Mouse (Mus musculus): ENCODE measurements around the gene Ciao2a.

The Ciao2a gene

DNA sequence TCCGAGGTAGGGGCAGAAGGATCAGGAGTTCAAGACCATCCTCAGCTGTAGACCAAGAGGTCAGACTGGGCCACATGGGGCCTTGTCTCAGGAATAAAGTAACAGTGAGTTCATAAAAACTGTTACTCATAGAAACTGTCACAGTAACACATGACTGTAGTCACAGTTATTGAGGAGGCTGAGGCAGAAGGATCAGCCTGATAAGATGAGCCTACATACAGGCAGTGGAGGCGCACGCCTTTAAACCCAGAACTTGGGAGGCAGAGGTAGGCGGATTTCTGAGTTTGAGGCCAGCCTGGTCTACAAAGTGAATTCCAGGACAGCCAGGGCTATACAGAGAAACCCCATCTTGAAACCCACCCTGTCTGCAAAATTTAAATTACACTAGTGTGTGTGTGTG is 6.3 kb upstream of the Ciao2a start:
- DNase-seq (ENCODE audit: low spot score in 2 of 2): no peak

DNA sequence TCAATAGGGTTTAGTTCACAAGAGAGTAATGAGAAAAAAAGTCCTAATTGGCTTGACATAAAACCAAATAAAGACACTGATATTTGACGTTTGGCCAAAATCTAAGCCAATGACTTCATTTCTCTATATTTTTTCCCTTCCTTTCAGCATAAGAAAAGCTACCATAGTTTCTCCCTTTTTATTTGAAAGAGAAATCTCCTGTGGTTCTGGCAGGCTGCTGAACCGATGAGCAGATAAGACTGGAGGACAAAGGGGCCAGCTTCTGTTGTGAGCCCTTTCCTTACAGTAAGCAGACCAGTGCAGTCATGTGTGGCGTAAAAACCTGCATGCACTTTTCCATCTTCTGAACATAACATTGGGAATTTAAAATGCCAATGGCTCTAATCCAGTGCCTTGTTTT is 5.5 kb upstream of the Ciao2a start:
- no peak for DNase-seq (ENCODE audit: low spot score in 2 of 2)

DNA sequence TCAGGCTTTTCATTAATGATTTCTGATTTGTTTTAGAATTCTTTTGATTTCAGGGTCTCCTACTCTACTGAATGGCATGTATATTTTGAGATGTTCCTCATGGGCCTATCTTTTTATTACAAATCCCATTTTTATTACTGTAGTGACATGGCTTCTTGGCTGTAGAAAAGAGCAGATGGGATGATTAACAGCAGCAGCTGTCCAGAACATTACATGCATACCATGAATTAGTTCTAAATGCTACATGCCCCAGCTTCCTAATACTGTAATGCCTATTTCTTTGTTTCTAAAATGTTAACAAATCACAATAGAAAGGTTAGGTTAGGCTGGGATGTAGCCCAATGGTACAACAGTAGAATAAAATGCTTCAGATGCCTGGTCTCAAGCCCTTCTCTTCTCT is 5.0 kb upstream of the Ciao2a start:
- DNase-seq (ENCODE audit: low spot score in 2 of 2): no peak

DNA sequence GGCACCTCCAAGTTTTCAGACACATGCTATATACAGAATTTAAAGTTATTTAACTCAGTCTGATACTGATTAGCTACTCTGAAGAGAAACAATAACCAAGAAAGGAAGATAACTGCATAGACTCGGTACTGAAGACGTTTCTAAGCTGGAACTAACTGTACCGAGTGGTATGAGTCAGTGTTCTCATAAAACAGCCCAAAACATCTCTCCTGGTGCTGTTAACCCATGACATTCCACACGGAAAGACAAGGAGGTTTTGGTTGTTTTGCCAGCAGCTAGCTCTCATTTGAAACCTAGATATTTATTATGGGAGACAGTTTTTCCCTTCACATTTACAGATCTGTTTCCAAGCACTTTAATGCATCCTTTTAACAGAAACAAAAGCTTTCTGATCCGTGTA is 2.8 kb upstream of the Ciao2a start:
- DNase-seq (ENCODE audit: low spot score in 2 of 2): no peak

DNA sequence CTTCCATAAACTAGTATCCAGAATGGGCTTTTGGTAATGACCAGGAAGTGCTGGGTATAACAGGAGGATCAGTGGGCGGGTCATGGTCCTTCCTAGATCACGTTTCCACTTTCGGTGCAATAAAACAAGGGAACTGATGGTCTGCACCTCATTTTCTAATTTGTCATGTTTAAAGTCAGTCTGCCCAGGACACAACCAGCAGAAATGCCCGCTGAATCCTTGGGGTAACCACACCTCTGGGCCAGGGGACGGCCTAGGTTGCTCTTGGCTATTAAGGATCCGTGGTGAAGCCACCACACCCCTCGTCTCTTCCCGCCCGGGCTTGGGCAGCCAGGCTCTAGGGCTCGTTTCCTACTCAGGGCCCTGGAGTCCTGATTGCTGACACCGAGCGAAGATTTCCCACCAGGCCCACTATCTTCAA is 2.3 kb upstream of the Ciao2a start:
- no peak for DNase-seq (ENCODE audit: low spot score in 2 of 2)

DNA sequence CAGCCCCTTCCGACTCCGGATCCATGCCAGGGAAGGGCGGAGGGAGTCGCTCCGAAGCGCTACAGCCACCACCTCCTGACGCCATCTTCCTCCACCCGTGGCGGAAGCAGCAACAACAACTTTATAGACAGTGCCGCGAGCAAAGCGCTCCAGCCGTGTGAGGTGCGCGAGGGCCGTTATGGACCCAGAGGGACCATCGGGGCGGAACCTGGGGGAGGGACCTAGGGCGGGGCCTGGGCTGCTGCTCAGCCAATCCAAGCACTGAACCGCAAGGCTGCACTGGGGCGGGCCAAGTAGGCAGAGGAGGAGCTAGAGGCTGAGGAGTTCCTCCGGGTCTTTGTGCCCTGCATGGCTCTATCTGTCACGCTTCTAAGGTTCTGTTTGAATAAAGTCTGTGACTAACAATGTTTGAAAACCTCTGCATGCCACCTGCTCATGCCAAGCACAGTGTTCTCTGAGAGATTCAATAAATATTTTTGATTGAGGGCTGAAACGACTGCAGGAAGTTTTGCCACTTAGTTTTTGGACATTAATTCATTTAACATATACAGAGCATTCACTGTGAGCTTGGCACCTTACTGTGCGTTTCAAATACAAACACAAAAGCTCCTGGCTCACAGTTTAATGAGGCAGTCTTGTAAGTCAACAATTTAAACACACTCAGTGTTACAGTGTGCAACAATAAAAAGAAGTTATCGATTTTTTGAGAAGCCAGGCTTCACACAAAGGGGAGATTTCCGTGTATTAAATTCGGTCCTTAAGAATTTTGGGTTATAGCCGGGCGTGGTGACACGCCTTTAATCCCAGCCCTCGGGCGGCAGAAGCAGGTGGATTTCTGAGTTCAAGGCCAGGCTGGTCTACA is 1.5 kb upstream of the Ciao2a start:
- DNase-seq (ENCODE audit: low spot score in 2 of 2): peak; percentile 96 to 98

DNA sequence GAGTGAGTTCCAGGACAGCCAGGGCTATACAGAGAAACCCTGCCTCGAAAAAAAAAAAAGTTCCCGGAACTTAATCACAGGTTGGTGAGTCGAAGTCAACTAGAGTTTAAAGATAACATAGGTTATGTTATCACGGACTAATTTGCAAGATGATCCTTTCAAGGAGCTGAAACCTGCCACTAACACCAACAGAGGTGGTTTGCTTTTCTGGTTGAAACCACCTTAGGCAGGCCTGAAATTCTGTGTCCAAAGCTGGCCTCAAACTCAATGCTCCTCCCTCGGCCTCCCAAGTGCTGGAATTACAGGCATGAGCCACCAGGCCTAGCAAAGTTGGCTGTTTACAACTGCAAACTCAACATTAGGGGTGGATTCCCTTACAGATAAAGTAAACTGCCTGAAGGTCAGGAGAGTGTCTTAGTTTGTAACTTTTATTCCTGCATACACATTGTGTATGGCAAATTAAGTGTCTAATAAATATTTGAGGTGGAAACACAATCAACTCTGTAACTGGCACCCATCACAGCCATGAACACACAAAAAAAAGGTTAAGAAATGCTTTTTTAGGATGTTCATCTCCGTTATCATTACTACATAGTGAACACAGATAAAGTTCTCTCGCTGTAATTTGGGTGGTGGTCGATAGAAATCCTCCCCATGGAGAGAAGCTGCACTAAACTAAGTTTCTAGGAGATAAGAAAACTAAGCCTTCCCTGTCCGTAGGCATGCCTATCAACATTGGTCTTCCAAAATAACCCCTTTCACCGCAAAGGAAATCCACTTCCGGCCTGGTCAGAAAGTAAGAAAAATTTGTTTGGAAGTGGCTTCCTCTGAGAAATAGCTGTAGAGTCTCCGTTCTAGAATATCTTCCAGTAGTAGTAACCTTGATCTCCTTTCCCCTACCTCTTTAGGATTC is 612 bp upstream of the Ciao2a start:
- peak in 1 of 2 experiments; percentile 6 for DNase-seq (ENCODE audit: low spot score in 2 of 2)

DNA sequence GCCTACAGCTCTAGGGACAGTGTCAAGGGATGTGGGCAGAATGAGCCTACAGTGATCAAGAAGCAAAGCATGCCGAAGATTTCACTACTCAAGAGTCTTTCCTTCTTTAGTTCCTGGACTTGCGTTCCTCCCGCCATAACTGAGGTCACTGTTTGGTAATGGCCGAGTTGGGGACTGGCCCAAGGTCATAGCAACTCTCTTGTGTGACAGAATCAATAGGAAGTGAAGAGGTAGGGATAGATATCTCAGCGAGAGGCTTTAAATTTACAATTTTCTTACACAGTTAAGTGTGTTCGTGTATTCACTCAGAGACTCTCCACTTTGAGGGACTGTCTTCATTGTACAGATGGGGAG is 759 bp downstream of the Ciao2a start:
- no peak for DNase-seq (ENCODE audit: low spot score in 2 of 2)

DNA sequence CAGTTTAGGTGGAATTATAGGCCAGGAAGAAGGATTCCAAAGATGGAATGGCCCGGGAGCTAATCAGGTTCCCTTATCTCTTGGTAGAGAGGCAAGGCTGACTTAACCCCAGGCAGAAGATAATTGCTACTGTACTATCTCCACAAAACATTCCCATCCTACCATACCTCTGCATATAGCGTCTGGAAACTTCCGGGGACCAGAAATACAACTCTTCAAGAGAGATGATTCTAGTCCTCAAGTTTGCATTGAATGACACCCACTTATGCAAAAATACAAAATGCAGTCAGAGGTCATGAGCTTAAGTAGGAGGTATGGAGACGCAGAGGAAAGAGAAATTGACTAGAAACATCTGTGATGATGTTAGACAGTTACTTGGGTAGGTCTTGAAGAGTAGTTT is 1.5 kb downstream of the Ciao2a start:
- DNase-seq (ENCODE audit: low spot score in 2 of 2): no peak

DNA sequence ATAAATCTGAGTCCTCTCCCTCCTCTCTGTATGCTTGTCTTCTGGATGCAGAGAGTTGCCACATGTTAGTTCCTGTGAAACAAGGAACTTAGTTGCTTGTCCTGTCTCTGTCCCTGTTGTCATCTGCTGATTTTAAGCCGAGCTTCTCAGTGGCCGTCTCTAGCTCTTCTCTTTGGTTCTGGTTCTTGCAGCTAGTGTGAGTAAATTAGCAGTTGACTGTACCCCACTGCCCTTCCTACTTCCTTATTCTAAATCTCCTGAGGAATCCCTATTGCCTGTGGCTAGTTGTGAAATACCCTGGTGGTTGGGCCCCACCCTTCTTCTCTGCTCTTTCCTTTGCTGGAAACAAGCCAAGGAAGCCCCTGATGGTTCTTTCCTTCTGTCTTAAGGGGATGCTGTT is 5.1 kb downstream of the Ciao2a start:
- no peak for DNase-seq (ENCODE audit: low spot score in 2 of 2)

DNA sequence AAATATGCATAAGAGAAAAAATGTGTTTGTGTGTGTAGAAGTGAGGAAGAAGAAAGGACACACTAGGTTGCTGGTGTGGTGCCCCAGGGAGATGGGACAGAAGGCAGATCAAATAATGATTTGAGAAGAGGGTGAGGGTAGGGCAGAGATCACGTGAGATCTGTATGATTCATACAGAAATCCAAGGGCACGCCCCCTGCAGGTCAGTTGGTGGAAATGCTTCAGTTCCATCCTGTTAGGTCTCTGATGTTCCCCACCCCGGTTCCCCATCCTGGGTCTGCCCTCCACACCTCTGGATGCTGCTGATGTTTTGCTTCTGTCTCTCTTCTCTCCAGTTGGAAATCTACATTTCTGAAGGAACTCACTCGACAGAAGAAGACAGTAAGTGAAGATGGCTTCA is 9.6 kb downstream of the Ciao2a start:
- DNase-seq (ENCODE audit: low spot score in 2 of 2): peak; percentile 15 to 48

DNA sequence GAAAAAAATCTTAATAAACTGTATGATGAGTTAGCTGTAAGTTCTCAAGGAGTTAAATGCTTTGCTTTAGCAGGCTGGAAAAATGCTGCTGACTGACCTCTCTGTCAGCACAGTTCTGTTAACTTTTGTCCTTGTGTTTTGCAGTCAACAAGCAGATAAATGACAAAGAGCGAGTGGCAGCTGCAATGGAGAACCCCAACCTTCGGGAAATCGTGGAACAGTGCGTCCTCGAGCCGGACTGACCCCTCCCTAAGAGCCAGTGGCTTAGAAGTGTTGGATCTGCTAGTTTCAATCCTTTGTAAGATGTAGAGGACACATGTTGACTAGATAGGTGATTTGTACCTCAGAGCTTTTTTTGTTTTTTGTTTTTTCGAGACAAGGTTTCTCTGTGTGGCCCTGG is 11.8 kb downstream of the Ciao2a start:
- DNase-seq (ENCODE audit: low spot score in 2 of 2): no peak

DNA sequence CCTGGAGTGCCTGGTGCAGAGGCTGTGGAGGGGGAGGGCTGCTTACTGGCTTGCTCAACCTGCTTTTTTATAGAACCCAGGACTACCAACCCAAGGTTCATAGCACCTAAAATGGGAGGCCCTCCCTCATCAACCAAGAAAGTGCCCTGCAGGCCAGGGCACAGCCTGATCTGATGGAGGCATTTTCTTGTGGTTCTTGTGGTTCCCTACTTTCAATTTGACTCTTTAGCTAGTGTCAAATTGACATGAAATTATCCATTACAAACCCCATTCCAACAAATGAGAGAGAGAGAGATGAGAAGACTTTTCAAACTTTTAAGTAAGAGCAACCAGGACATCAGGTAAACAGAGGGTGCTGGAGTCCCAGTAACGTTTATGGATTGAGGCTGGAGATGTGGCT is 15.9 kb downstream of the Ciao2a start:
- no peak for DNase-seq (ENCODE audit: low spot score in 2 of 2)

DNA sequence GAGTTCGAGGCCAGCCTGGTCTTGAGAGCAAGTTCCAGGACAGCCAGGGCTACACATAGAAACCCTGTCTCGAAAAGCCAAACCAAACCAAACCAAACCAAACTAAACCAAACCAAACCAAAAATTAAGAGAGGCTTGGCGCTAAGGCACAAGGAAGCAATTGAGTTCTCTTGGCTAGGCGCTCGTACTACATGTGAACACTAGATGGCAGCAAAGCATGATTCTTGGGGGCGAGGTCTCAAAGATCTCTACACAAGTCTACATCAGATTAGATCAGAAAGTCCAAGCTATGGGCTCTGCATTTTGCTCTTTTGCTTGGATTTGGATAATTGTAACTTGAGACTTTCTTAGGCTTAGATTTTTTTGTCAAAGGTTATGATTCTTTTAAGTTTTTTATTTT is 17.8 kb downstream of the Ciao2a start:
- DNase-seq (ENCODE audit: low spot score in 2 of 2): peak; percentile 49 to 78

DNA sequence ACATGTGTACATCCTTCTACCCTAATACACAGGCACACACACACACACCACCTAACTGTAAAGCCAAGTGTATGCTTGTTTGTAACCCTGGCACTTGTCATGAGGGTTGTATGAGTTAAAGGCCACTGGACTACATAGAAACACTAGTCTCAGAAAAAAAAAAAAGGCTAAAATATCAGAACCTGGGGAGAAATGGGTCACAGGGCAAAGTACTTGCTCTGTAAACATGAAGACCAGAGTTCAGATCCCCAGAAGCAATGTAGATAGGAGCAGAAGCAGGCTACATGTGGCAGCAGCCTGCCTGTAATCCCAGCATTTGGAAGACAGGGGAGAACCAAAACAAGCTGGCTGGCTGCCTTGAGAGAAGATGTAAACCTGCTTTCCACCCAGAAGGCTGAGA is 19.7 kb downstream of the Ciao2a start:
- no peak for DNase-seq (ENCODE audit: low spot score in 2 of 2)

DNA sequence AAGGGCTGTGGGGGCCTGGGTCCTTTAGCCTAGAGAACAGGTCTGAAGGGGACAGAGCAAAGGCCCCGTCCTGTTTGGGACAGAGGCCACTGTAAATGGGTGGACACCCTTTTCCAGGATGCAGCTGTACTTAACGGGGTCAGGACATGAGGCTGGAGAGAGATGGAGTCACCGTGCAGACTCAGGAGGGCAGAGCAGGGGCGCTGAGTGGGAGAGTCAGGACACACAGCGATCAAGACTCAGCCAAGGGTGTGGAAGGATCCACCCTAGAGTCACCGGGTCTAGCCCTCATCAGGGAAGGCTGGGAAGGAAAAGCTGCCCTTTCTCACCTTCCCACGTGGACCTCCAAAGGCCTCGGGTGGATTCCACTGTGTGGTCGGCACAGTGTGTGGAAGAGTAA is 25.6 kb downstream of the Ciao2a start:
- no peak for DNase-seq (ENCODE audit: low spot score in 2 of 2)

DNA sequence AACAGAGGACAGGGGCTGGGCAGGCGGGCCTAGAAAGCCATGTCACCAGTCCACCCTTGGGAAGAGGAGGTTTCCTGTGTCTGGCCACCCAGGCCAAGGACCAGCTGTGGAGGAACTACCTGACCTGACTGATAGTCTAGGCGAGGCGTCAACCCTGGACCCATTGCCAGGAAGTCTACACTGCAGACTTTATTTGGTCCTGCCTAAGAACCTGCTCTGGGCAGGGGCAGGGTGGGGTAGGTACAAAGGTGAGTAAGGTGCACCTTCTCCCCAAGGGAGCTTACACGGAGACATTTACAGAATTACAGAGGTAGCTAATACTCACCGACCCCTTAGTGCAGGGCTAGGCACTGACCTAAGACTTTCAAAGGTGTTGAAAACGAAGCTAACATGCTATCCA is 27.2 kb downstream of the Ciao2a start:
- no peak for DNase-seq (ENCODE audit: low spot score in 2 of 2)

DNA sequence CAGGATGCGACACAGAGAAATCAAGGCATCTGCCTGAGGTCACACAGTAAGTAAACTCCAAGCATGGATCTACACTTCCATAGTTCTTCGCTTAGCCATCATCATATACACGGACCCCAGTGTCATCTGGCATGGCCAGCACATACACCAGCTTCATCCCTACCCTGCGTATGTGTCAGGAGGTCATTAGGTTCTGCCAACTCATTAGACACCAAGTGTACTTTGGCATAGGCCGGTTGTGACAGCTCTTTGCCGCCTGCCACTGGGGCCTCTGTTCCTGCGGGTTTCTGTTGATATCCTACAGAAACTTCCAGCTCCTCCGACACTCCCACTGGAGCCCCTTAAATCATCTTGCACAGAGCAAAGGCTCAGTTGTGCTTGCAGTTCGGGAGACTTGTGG is 27.6 kb downstream of the Ciao2a start:
- DNase-seq (ENCODE audit: low spot score in 2 of 2): no peak

DNA sequence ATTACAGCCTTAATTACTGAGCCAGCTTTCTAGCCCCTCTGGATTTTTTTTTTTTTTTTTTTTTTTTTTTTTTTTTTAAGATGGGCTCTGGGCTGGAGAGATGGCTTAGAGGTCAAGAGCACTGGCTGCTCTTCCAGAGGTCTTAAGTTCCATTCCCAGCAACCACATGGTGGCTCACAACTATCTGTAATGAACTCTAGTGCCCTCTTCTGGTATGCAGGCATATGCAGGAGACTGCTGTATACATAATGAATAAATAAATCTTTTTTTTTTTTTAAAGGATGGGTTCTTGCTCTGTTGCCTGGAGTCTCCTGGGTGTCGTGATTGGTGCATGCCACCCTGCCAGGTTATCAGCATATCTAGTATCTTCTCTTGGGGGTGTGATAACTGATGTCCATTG is 29.1 kb downstream of the Ciao2a start:
- DNase-seq (ENCODE audit: low spot score in 2 of 2): peak in 1 of 2 experiments; percentile 19

DNA sequence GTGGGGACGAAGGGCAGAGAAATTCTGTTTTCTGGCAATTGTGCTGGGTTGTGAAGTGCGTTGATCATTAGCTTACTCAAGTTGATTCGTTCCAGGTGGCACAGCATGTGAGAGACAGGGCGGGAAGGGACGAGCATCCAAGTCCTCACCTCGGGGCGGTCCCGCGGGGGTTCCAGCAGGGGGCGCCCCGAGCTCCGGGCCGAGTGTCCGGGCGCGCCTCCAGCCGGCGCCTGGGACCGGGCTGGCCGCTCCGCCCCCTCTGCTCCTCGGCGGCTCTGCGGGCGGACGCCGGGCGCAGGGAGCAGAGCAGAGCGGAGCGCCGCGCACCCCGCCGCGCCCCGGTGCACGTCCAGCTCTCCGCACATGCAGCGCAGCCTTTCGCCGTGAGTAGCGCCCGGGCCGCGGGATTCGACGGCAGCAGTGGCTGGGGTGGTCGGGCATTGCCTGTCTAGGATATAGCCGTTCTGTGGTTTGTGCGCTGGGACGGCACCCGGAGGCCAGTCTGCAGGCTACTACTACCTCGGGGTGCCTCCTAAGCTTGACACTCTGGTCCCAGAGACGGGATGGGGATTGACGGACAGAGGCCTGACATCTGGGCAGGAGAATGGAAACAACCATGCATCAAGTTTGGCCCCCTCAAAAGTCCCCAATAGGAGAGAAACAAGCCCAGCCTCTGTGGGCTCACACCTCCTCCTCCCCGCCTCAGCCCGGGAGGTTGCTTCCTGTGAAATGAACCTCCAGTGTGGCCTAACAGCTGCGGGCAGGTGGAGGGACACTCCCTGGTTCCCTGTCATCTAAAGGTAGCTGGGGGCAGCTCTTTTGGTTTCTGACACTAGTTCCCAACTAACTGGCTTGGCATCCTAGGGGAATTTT is 31.8 kb downstream of the Ciao2a start, which contains the start of gene Dapk2:
Gene Dapk2 (plus strand): TSS at position 266 of the 873 bp plus-strand sequence.
- DNase-seq (ENCODE audit: low spot score in 2 of 2): peak; percentile 14 to 61

DNA sequence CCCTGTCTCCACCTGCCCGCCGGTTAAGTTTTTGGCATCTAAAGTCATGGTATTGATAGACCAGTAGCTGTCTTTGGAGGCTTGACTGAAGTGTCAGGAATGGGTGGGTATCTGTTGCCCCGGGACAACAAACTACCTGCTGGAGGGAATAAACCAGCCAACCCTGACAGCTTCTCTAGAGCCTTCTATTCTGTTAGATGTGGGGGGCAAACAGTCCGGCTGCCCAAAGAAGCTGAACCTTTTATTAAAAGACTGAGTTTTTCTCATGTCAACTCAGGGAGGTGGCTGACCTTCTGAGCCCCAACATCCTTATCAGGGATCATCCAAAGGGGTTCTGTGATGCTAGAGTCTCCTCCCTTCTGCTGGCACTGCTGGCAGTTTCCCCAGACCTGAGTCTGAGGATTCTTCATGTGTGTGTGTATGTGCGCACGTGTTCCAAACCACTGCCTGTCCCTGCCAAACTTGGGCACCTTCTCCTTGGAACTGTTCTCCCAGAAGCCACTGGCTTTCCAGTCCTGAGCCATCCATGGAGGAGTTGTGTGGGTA is 32.5 kb downstream of the Ciao2a start:
- DNase-seq (ENCODE audit: low spot score in 2 of 2): no peak

DNA sequence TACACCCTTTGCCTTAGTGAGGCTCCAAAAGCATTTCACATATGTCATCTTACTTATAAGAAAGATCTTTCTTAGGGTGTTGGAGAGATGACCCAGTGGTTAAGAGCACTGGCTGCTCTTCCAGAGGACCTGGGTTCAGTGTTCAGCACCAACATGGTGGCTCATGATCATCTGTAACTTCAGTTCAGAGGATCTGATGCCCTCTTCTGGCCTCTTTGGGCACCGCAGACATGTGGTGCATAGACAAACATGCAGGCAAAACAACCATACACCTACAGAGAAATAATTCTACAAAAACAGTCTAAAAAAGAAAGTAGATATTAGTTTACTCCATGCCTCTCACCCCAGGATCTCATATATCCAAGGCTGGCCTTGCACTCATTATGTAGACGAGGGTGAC is 33.7 kb downstream of the Ciao2a start:
- no peak for DNase-seq (ENCODE audit: low spot score in 2 of 2)

Measured in thymus, postnatal 10 days (tissue).